Mouse (Mus musculus) cerebellum, adult 11 months (tissue): ENCODE measurements around the gene Astl.

Experiments
- DNase-seq: peaks from one replicate; pipeline ENCODE4 v3.0.0; 2022

Astl gene

GRCm38 (mm10) chr2:127328090-127328851 lies 10.2 kb upstream of the Astl start:
- DNase-seq: no peak

GRCm38 (mm10) chr2:127332807-127333570 lies 5.5 kb upstream of the Astl start:
- no peak for DNase-seq

GRCm38 (mm10) chr2:127333945-127334603 lies 4.4 kb upstream of the Astl start:
- no peak for DNase-seq

GRCm38 (mm10) chr2:127335078-127335541 lies 3.3 kb upstream of the Astl start:
- DNase-seq: no peak

- DNase-seq: peak; percentile 49
Observed at GRCm38 (mm10) chr2:127335767-127336496, 2.5 kb upstream of the Astl start, which contains the start of gene Dusp2. Gene Dusp2 (plus strand): TSS chr2:127336159.

- no peak for DNase-seq
Observed at GRCm38 (mm10) chr2:127336497-127336832, 2.0 kb upstream of the Astl start.

GRCm38 (mm10) chr2:127336885-127337284 lies 1.6 kb upstream of the Astl start:
- no peak for DNase-seq

GRCm38 (mm10) chr2:127337531-127337930 lies 908 bp upstream of the Astl start:
- DNase-seq: peak; percentile 24

- no peak for DNase-seq
Observed at GRCm38 (mm10) chr2:127338012-127338411, 427 bp upstream of the Astl start.

GRCm38 (mm10) chr2:127338833-127339232 lies 394 bp downstream of the Astl start:
- no peak for DNase-seq

GRCm38 (mm10) chr2:127339262-127339661 lies 823 bp downstream of the Astl start:
- no peak for DNase-seq

- peak; percentile 16 for DNase-seq
Observed at GRCm38 (mm10) chr2:127341159-127341558, 2.7 kb downstream of the Astl start.

GRCm38 (mm10) chr2:127346334-127346733 lies 7.9 kb downstream of the Astl start:
- no peak for DNase-seq

GRCm38 (mm10) chr2:127347147-127347985 lies 8.9 kb downstream of the Astl start:
- DNase-seq: no peak

- DNase-seq: no peak
Observed at GRCm38 (mm10) chr2:127353881-127354280, 15.4 kb downstream of the Astl start.

- DNase-seq: peak; percentile 55
Observed at GRCm38 (mm10) chr2:127362459-127363281, 24.2 kb downstream of the Astl start, which contains the start of gene Adra2b. Gene Adra2b (plus strand): TSS chr2:127363208.

GRCm38 (mm10) chr2:127363282-127363652 lies 24.8 kb downstream of the Astl start:
- no peak for DNase-seq

GRCm38 (mm10) chr2:127363696-127364095 lies 25.3 kb downstream of the Astl start:
- no peak for DNase-seq

GRCm38 (mm10) chr2:127364452-127364851 lies 26.0 kb downstream of the Astl start:
- DNase-seq: no peak

GRCm38 (mm10) chr2:127367126-127367820 lies 28.8 kb downstream of the Astl start:
- no peak for DNase-seq
